Mouse (Mus musculus): Measurements from ENCODE around the gene Gm20547.

- TF ChIP-seq CTCF (IDR thresholded peaks at IDR 0.05; ENCODE audit: low read depth) (no peak), EP300 (optimal IDR thresholded peaks at IDR 0.05) (no peak)
Observed at GRCm38 (mm10) chr17:34928841-34929240, 47.0 kb upstream of the Gm20547 start.
